Mouse (Mus musculus) cortical plate, adult 2 months (tissue): ENCODE results near the gene Zbtb38. TPM values are rescaled to one million over a fixed set of nuclear protein-coding genes. Genes with fewer than 3 reads are reported as not detected.

ENCODE experiments used
- H3K27ac ChIP-seq: fragments of 200-500 bp; 2 replicates; pipeline ENCODE4 v1.5.1; 2012; ENCODE audit warnings: low read length, control low read depth, inconsistent platforms; ENCODE audit not compliant: insufficient read depth
- H3K4me1 ChIP-seq: fragments of 200-500 bp; 2 replicates; pipeline ENCODE4 v1.6.1; 2011; ENCODE audit warnings: low read length; ENCODE audit not compliant: control insufficient read depth, insufficient read depth
- H3K4me3 ChIP-seq: fragments of 200-500 bp; 2 replicates; pipeline ENCODE4 v1.5.1; 2011; ENCODE audit warnings: mild to moderate bottlenecking, low read length, control low read depth; ENCODE audit not compliant: insufficient read depth
- CTCF ChIP-seq: fragments of 200-500 bp; IDR thresholded peaks from 2 replicates; pipeline ENCODE4 v1.5.1; 2011; ENCODE audit warnings: mild to moderate bottlenecking, control low read depth, low read length; ENCODE audit not compliant: insufficient read depth; ENCODE audit errors: extremely low read depth
- POLR2A ChIP-seq: fragments of 200-500 bp; IDR thresholded peaks from 2 replicates; pipeline ENCODE4 v1.6.1; 2011; ENCODE audit warnings: mild to moderate bottlenecking, low read length, control low read depth; ENCODE audit not compliant: insufficient read depth; ENCODE audit errors: extremely low read depth
- polyA plus RNA-seq: library from polyadenylated mRNA; depleted of rRNA; stranded (reverse); fragments of >200 nt; gene quantifications from 2 replicates; pipeline ENCODE4 v1.2.3, GENCODE M21; 2012

The Zbtb38 gene
- polyA plus RNA-seq, 1 experiment = 19.1 TPM

- no peak for TF ChIP-seq POLR2A
- no peak for TF ChIP-seq CTCF
- Histone ChIP-seq H3K4me3 (no peak overlapping the region), H3K27ac (no peak overlapping the region), H3K4me1 (no peaks in the 10 kb centered on the region)
Measured at GRCm38 (mm10) chr9:96674301-96674700, 78.3 kb downstream of the Zbtb38 start.

GRCm38 (mm10) chr9:96672466-96672865 is 80.2 kb downstream of the Zbtb38 start:
- Histone ChIP-seq H3K27ac (no peak overlapping the region), H3K4me1 (no peaks in the 10 kb centered on the region), H3K4me3 (no peak overlapping the region)
- TF ChIP-seq CTCF (no peak), POLR2A (no peak)

GRCm38 (mm10) chr9:96671249-96671648 is 81.4 kb downstream of the Zbtb38 start:
- H3K27ac ChIP-seq = no peak overlapping the region

GRCm38 (mm10) chr9:96669877-96670276 is 82.8 kb downstream of the Zbtb38 start:
- Histone ChIP-seq H3K4me3 (peak overlapping the region; percentile 32), H3K27ac (0 out of 2 replicates have a peak overlapping the region, but pooled peaks have one; percentile 49), H3K4me1 (no peaks in the 10 kb centered on the region)
- TF ChIP-seq CTCF (peak; percentile 82), POLR2A (peak; percentile 93)

More at GRCm38 (mm10) chr9:96671249-96671648, 81.4 kb downstream of the Zbtb38 start:
- H3K4me3 ChIP-seq = no peak overlapping the region
- TF ChIP-seq CTCF = no peak
- TF ChIP-seq POLR2A = no peak
- H3K4me1 ChIP-seq = no peaks in the 10 kb centered on the region

- Histone ChIP-seq H3K4me1 (no peaks in the 10 kb centered on the region), H3K27ac (no peak overlapping the region), H3K4me3 (no peak overlapping the region)
- TF ChIP-seq CTCF (peak; percentile 90), POLR2A (no peak)
Measured at GRCm38 (mm10) chr9:96668628-96669027, 84.0 kb downstream of the Zbtb38 start.

GRCm38 (mm10) chr9:96660510-96661244 is 92.0 kb downstream of the Zbtb38 start:
- Histone ChIP-seq H3K4me3 (no peak overlapping the region), H3K27ac (0 out of 2 replicates have a peak overlapping the region, but pooled peaks have one; percentile 81)
- TF ChIP-seq CTCF = no peak
- no peak for TF ChIP-seq POLR2A

GRCm38 (mm10) chr9:96659801-96660200 is 92.8 kb downstream of the Zbtb38 start:
- H3K27ac ChIP-seq = no peak overlapping the region
- no peak overlapping the region for H3K4me3 ChIP-seq
- TF ChIP-seq CTCF (no peak), POLR2A (no peak)
- H3K4me1 ChIP-seq = no peaks in the 10 kb centered on the region

More at GRCm38 (mm10) chr9:96660510-96661244, 92.0 kb downstream of the Zbtb38 start:
- no peaks in the 10 kb centered on the region for H3K4me1 ChIP-seq

GRCm38 (mm10) chr9:96653538-96653937 is 99.1 kb downstream of the Zbtb38 start:
- TF ChIP-seq POLR2A (no peak), CTCF (no peak)

GRCm38 (mm10) chr9:96652763-96653162 is 99.9 kb downstream of the Zbtb38 start:
- TF ChIP-seq POLR2A = no peak
- TF ChIP-seq CTCF = peak; percentile 37; the same call in 1 of the 2 replicates
- Histone ChIP-seq H3K27ac (no peak overlapping the region), H3K4me1 (0 out of 2 replicates have a peak, but pooled peaks cover 2% of the 10 kb centered on the region), H3K4me3 (no peak overlapping the region)

More at GRCm38 (mm10) chr9:96653538-96653937, 99.1 kb downstream of the Zbtb38 start:
- Histone ChIP-seq H3K4me3 (no peak overlapping the region), H3K4me1 (0 out of 2 replicates have a peak, but pooled peaks cover 2% of the 10 kb centered on the region), H3K27ac (no peak overlapping the region)

- no peak overlapping the region for H3K4me3 ChIP-seq
- 0 out of 2 replicates have a peak, but pooled peaks cover 2% of the 10 kb centered on the region for H3K4me1 ChIP-seq
- H3K27ac ChIP-seq = no peak overlapping the region
- no peak for TF ChIP-seq CTCF
- no peak for TF ChIP-seq POLR2A
Measured at GRCm38 (mm10) chr9:96650807-96651206, 101.8 kb downstream of the Zbtb38 start.
